Mouse (Mus musculus): Measurements from ENCODE around the gene Rnf31.

DNA sequence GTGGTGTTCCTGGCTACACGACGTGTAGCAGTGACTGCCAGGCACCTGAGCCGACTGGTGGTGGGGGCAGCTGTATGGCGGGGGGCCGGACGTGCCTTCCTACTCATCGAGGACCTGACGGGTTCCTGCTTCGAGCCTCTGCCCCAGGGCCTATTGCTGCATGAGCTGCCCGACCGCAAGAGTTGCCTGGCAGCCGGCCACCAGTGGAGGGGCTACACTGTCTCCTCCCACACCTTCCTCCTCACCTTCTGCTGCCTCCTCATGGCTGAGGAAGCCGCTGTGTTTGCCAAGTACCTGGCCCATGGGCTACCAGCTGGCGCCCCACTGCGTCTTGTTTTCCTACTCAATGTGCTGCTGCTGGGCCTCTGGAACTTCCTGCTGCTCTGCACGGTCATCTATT is 15.1 kb upstream of the Rnf31 start:
- TF ChIP-seq GATA1 (IDR thresholded peaks at IDR 0.05; ENCODE audit: borderline replicate concordance, low read length) (no peak), CTCF (IDR thresholded peaks at IDR 0.05; ENCODE audit: low read depth, low read length) (no peak), GATA2 (IDR thresholded peaks at IDR 0.05; ENCODE audit: borderline replicate concordance, low read depth, low read length) (no peak), TAL1 (conservative IDR thresholded peaks at IDR 0.05; ENCODE audit: low read depth, low read length) (no peak)

Data from G1E (cell line).